Mouse (Mus musculus): Measurements from ENCODE around the gene Pycard. TPM values are rescaled to one million over a fixed set of nuclear protein-coding genes. Genes with fewer than 3 reads are reported as not detected.
"Not testable (repeated sequence)": the region's sequence is repeated elsewhere in the genome, so short reads cannot be mapped to it uniquely, and the experiment has no call there.

Gene Pycard
- polyA plus RNA-seq, 1 experiment from 2014 or later, result 7.5 TPM

DNA sequence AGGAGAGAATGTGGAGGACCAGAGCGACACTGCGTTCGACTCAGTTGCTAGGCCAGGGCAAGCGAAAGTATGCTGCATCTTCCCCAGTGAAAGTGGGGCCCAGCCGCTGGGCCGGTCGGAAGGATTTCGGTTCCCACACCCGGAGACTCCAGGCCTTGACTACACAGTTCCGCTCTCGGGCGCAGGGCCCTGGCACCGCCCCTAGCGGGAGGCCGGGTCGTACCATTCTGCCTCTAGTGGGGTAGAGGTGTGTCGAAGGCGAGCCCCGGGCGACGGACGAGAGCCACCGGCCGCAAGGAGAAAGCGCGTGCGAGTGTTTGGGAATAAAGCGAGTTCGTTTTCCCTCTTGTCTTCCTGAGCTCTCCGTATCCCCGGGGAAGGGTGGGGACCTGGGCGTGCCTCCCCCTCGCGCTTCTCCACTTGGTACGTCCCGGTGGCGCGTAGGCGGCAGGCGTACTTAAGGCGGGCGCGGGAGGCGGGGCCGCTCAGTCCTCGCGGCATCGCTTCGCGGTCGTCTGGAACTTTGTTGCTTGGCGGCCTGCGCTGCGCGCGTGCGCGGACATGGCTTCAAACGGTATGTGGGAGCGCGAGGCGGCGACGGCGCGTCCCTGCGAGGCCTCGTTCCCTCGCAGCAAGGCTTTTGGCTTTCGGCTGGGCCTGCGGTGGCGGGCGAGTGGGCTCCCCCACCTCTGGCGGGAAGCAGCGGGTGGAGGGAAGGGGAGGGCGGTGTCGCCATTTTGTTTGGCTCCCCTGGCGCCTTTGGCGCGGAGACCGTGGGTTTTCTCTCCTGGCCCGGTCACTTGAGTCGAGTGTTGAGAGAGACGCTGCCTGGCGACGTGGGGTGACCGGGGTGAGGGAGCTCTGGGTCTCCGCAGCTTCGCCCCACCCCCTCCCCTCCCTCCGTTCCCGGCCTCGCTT, 26.4 kb downstream of the Pycard start, which contains the start of gene Fus:
TSS of gene Fus (plus strand) at position 454 of the 918 bp plus-strand sequence.
- ATAC-seq (ENCODE audit: low FRiP score, low TSS enrichment) (peak; percentile 95), DNase-seq (peak; percentile 97)

DNA sequence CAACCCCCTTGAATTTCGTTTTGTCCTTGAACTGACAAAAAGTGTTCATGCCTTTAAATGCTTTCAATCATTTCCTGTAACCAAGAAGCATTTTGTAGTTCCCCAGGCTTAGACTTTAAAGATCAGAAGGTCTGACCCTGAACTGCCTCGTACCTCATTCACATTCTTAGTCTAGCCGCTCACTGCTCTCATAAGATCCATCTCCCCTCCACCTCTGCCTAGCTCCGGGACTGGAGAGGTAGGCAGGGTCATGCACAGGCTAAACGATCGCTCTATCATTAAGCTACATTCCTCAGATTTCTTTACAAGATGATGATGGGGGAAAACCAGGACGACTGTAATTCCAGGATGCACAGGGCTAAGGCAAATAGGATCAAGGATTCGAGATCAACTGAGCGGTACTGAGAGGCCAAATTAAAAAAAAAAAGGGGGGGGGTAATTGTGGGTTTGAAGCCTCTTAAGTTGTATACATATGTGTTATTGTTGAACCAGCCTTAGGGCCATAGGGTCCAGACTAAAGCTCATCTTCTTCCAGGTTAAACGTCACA, 27.2 kb downstream of the Pycard start:
- peak; percentile 22 for ATAC-seq (ENCODE audit: low FRiP score, low TSS enrichment)
- peak; percentile 38 for DNase-seq
- H3K4me1 ChIP-seq (ENCODE audit: control insufficient read depth, insufficient read depth, low read length), result peaks cover 16% of the 10 kb centered on the region
- WGBS, result 10% methylated on average over 10 of the region's 10 CpGs
- no peaks in the 10 kb centered on the region for H3K9me3 ChIP-seq (ENCODE audit: control insufficient read depth, low read length)
- peaks cover 19% of the 10 kb centered on the region for H3K36me3 ChIP-seq (ENCODE audit: control insufficient read depth, insufficient read depth, low read length)
- peak overlapping the region; percentile 100 for H3K4me3 ChIP-seq (replicated peaks; ENCODE audit: low read depth, low read length)
- peak overlapping the region; percentile 69 for H3K4me2 ChIP-seq (ENCODE audit: low read length)
- peak overlapping the region; percentile 95 for H3K9ac ChIP-seq (replicated peaks; ENCODE audit: low read length)
- no peaks in the 10 kb centered on the region for H3K27me3 ChIP-seq (ENCODE audit: control insufficient read depth, insufficient read depth, low read length)
- peak overlapping the region; percentile 98 for H3K27ac ChIP-seq (replicated peaks; ENCODE audit: low read depth, low read length)

More for the DNA sequence above, 26.4 kb downstream of the Pycard start, which contains the start of gene Fus:
- peak within 1 kb of the TSS; percentile 100 for H3K4me3 ChIP-seq (replicated peaks; ENCODE audit: low read depth, low read length)
- no peaks in the 10 kb centered on the region for H3K9me3 ChIP-seq (ENCODE audit: control insufficient read depth, low read length)
- H3K4me1 ChIP-seq (ENCODE audit: control insufficient read depth, insufficient read depth, low read length), result peaks cover 16% of the 10 kb centered on the region
- H3K9ac ChIP-seq (replicated peaks; ENCODE audit: low read length), result peak within 1 kb of the TSS; percentile 95
- H3K4me2 ChIP-seq (ENCODE audit: low read length), result peak within 1 kb of the TSS; percentile 88
- H3K36me3 ChIP-seq (ENCODE audit: control insufficient read depth, insufficient read depth, low read length), result peaks cover 27% of the 10 kb centered on the region
- no peaks in the 10 kb centered on the region for H3K27me3 ChIP-seq (ENCODE audit: control insufficient read depth, insufficient read depth, low read length)
- H3K27ac ChIP-seq (replicated peaks; ENCODE audit: low read depth, low read length), result peak within 1 kb of the TSS; percentile 98
- under 1% methylated on average over 92 of the region's 92 CpGs for WGBS

DNA sequence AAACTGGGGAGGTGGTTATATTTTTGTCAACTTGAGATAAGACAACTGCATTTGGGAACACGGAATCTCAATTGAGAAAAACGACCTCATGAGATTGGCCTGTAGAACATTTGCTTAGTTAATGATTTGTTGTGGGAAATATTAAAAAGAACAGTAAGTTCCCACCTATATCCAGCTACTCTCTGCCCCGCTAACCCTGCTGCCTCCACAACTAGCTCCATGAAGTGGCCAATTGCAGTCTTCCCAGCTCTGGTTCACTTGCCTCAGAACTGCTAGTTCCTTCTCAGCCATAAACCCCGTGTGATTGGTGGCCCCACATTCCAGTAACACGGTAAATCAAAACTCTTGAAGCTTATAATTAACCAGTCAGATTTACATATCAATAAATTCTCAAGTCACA, 34.3 kb downstream of the Pycard start:
- DNase-seq (no peak), ATAC-seq (ENCODE audit: low FRiP score, low TSS enrichment) (no peak)
- no peak overlapping the region for H3K27ac ChIP-seq (replicated peaks; ENCODE audit: low read depth, low read length)
- no peak overlapping the region for H3K4me2 ChIP-seq (ENCODE audit: low read length)
- 65% methylated on average over 5 of the region's 5 CpGs for WGBS
- no peaks in the 10 kb centered on the region for H3K36me3 ChIP-seq (ENCODE audit: control insufficient read depth, insufficient read depth, low read length)
- H3K9ac ChIP-seq (replicated peaks; ENCODE audit: low read length), result no peak overlapping the region
- H3K4me3 ChIP-seq (replicated peaks; ENCODE audit: low read depth, low read length), result no peak overlapping the region
- no peaks in the 10 kb centered on the region for H3K4me1 ChIP-seq (ENCODE audit: control insufficient read depth, insufficient read depth, low read length)
- no peaks in the 10 kb centered on the region for H3K9me3 ChIP-seq (ENCODE audit: control insufficient read depth, low read length)
- no peaks in the 10 kb centered on the region for H3K27me3 ChIP-seq (ENCODE audit: control insufficient read depth, insufficient read depth, low read length)

- no peak for ATAC-seq (ENCODE audit: low FRiP score, low TSS enrichment)
- DNase-seq, result no peak
Observed at GRCm38 (mm10) chr7:127952864-127953581, 40.6 kb downstream of the Pycard start.

GRCm38 (mm10) chr7:127946470-127947023, 47.1 kb downstream of the Pycard start, which contains the start of gene Prss36:
Gene Prss36 (minus strand): TSS chr7:127946725.
- ATAC-seq (ENCODE audit: low FRiP score, low TSS enrichment), result no peak
- WGBS, result 81% methylated on average over 6 of the region's 6 CpGs

More at GRCm38 (mm10) chr7:127952864-127953581, 40.6 kb downstream of the Pycard start:
- Histone ChIP-seq H3K4me2 (ENCODE audit: low read length) (no peak overlapping the region), H3K27ac (replicated peaks; ENCODE audit: low read depth, low read length) (no peak overlapping the region), H3K4me3 (replicated peaks; ENCODE audit: low read depth, low read length) (no peak overlapping the region), H3K27me3 (ENCODE audit: control insufficient read depth, insufficient read depth, low read length) (no peaks in the 10 kb centered on the region), H3K9ac (replicated peaks; ENCODE audit: low read length) (no peak overlapping the region), H3K4me1 (ENCODE audit: control insufficient read depth, insufficient read depth, low read length) (no peaks in the 10 kb centered on the region), H3K9me3 (ENCODE audit: control insufficient read depth, low read length) (no peaks in the 10 kb centered on the region), H3K36me3 (ENCODE audit: control insufficient read depth, insufficient read depth, low read length) (no peaks in the 10 kb centered on the region)
- WGBS, result 53% methylated on average over 13 of the region's 13 CpGs

DNA sequence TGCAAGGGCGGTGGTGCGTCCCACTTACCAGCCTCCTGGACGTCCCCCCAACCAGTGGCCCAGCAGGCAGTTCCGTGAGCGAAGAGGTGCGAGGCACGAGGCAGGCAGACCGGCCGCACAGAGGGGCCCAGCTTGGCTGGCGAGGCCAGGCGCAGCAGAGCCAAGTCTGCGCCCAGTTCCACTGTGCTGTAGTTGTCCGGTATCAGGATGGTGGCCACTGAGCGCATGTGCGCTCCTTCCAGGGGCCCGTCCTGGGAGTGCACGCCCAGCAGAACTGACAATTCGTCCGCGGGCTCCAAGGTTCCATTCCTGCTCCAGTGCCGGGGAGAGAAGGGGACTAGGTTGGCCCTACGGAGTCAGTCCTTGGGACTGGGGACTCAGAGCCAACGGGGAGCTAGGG, 49.1 kb downstream of the Pycard start:
- H3K4me1 ChIP-seq (ENCODE audit: control insufficient read depth, insufficient read depth, low read length), result no peaks in the 10 kb centered on the region
- H3K36me3 ChIP-seq (ENCODE audit: control insufficient read depth, insufficient read depth, low read length), result no peaks in the 10 kb centered on the region
- H3K9me3 ChIP-seq (ENCODE audit: control insufficient read depth, low read length), result no peaks in the 10 kb centered on the region
- no peak overlapping the region for H3K27ac ChIP-seq (replicated peaks; ENCODE audit: low read depth, low read length)
- DNase-seq (no peak), ATAC-seq (ENCODE audit: low FRiP score, low TSS enrichment) (no peak)
- no peak overlapping the region for H3K4me2 ChIP-seq (ENCODE audit: low read length)
- H3K4me3 ChIP-seq (replicated peaks; ENCODE audit: low read depth, low read length), result no peak overlapping the region
- no peak overlapping the region for H3K9ac ChIP-seq (replicated peaks; ENCODE audit: low read length)
- WGBS, result 12% methylated on average over 23 of the region's 23 CpGs
- no peaks in the 10 kb centered on the region; the same call in 1 of the 2 replicates for H3K27me3 ChIP-seq (ENCODE audit: control insufficient read depth, insufficient read depth, low read length)

More at GRCm38 (mm10) chr7:127946470-127947023, 47.1 kb downstream of the Pycard start, which contains the start of gene Prss36:
- no peak within 1 kb of the TSS for H3K4me3 ChIP-seq (replicated peaks; ENCODE audit: low read depth, low read length)
- no peak within 1 kb of the TSS for H3K9ac ChIP-seq (replicated peaks; ENCODE audit: low read length)
- H3K4me2 ChIP-seq (ENCODE audit: low read length), result no peak within 1 kb of the TSS
- no peak for DNase-seq
- H3K27ac ChIP-seq (replicated peaks; ENCODE audit: low read depth, low read length), result no peak within 1 kb of the TSS
- H3K27me3 ChIP-seq (ENCODE audit: control insufficient read depth, insufficient read depth, low read length), result no peaks in the 10 kb centered on the region; the same call in 1 of the 2 replicates
- no peaks in the 10 kb centered on the region for H3K9me3 ChIP-seq (ENCODE audit: control insufficient read depth, low read length)
- H3K4me1 ChIP-seq (ENCODE audit: control insufficient read depth, insufficient read depth, low read length), result no peaks in the 10 kb centered on the region
- H3K36me3 ChIP-seq (ENCODE audit: control insufficient read depth, insufficient read depth, low read length), result no peaks in the 10 kb centered on the region

GRCm38 (mm10) chr7:127942097-127942496, 51.6 kb downstream of the Pycard start:
- not testable (repeated sequence) for H3K36me3 ChIP-seq (ENCODE audit: control insufficient read depth, insufficient read depth, low read length); H3K27me3 ChIP-seq (ENCODE audit: control insufficient read depth, insufficient read depth, low read length); H3K9me3 ChIP-seq (ENCODE audit: control insufficient read depth, low read length); H3K27ac ChIP-seq (replicated peaks; ENCODE audit: low read depth, low read length); H3K4me3 ChIP-seq (replicated peaks; ENCODE audit: low read depth, low read length); ATAC-seq (ENCODE audit: low FRiP score, low TSS enrichment); H3K4me2 ChIP-seq (ENCODE audit: low read length); H3K4me1 ChIP-seq (ENCODE audit: control insufficient read depth, insufficient read depth, low read length); H3K9ac ChIP-seq (replicated peaks; ENCODE audit: low read length); DNase-seq
- 53% methylated on average over 2 of the region's 2 CpGs for WGBS
